Mouse (Mus musculus): ENCODE measurements at regions not wholly inside any gene's neighbourhood (a gene's known extent, or its start where the extent isn't known, plus 50 kb on each side); places are given as distances from the start of the nearest gene placed in this dataset.

DNA sequence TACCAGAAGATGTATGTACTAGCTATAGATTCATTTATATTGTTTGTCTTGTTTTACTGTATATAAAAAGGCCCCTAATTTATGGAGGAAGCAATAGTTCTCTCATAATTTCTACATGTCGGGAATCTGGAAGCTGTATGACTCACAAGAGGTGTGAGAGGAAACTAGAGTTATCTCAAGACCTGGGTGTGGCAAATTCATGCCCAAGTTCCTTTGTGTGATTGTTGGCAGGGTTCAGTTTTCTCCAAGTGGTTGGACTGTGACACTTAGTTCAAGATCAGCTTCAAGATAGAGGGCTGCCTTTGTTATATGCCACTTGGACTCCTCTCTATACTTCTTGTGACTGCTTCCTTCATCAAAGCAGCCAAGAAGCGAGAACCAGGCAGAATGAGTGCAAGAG lies 521.1 kb downstream of the Epha4 start:
- no peak for TF ChIP-seq CTCF (IDR thresholded peaks at IDR 0.05; ENCODE audit: extremely low read depth, insufficient read depth, low read length)
- no peak for TF ChIP-seq POLR2A (IDR thresholded peaks at IDR 0.05; ENCODE audit: extremely low read depth, insufficient read depth, low read length)
